Mouse (Mus musculus) E14TG2a.4 (cell line): ENCODE data around the gene Upk3a.

Experiments used
- CTCF ChIP-seq: conservative IDR thresholded peaks from 2 replicates; pipeline ENCODE4 v1.5.1; 2014; ENCODE audit warnings: low read length
- NANOG ChIP-seq: IDR thresholded peaks from 2 replicates; pipeline ENCODE4 v1.6.1; 2014; ENCODE audit warnings: borderline replicate concordance, low read length, mixed read lengths
- POU5F1 ChIP-seq: IDR thresholded peaks from 2 replicates; pipeline ENCODE4 v1.6.1; 2014; ENCODE audit warnings: low read length, borderline replicate concordance

DNA sequence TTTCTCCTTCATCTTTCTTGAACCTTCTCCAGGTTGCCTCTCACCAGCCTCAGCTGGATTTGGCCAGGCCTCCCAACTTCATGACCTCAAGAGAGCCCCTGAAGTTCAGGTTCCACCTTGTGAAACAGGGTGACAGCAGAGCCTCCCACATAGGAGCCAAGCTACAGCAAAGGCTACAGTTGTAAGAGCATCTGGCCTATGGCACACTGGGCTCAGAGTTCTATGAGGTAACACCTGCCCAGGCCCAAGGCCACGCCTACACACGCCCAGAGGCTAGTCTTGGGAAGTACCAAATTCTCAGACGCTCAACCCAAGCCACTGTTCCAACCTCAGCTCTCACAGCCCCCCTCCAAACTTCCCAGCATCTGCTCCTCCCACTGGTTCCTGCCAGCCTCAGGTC lies 34.1 kb upstream of the Upk3a start:
- TF ChIP-seq CTCF: no peak
- TF ChIP-seq POU5F1: no peak
- no peak for TF ChIP-seq NANOG
